Mouse (Mus musculus): ENCODE data around the gene Klrc3. TPM values are rescaled to one million over a fixed set of nuclear protein-coding genes. Genes with fewer than 3 reads are reported as not detected.
"Not testable (repeated sequence)": the region's sequence is repeated elsewhere in the genome, so short reads cannot be mapped to it uniquely, and the experiment has no call there.

Klrc3 gene
- not detected for total RNA-seq (2021)

- intact Hi-C loops (cut with DNase I); DNase-seq (ENCODE audit: low spot score in 2 of 2): not testable (repeated sequence)
Observed at GRCm38 (mm10) chr6:129643237-129643636, at the start of gene Klrc3. TSS of gene Klrc3 (minus strand) at chr6:129643337.

DNA sequence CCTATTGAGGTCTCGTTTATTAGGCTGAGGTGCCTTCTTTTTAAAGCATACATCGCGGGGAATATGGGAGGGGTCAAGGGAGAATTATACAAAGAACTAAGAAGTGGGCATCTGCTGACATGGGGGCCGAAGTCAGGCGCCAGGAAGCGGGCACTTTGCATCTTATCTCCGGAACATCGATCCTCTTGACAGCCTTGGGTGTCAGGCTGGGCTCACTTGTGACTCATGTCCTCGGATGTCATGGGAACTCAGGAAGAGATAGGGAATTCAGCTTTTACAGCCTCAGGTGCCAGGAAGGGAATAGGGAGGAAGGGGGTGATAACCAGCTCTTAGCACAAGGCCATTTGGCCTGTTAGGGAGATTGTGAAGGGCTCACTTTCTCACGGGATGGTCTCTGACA, 48.3 kb upstream of the Klrc3 start:
- DNase-seq (ENCODE audit: low spot score in 2 of 2); intact Hi-C loops (cut with DNase I): not testable (repeated sequence)

DNA sequence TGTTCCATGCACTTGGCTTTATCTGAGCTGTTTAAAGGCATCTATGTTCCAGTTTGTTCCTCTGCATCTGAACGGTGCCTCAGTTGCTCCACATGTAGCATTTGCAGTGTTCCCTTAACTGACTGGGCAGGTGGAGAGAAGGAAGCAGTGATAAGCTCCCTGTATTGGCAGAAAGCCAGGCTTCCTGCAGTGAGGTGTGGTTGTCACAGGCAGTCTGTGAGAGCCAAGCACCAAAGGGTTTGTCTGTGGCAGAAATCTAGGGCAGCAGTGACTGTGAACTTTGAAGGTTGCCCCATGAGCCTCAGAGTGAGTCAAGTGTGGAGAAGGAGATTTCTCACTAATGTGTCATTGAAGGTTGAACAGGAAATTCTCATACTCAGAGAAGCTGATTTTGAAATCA, 37.2 kb upstream of the Klrc3 start:
- intact Hi-C loops (cut with DNase I): no loop called here

DNA sequence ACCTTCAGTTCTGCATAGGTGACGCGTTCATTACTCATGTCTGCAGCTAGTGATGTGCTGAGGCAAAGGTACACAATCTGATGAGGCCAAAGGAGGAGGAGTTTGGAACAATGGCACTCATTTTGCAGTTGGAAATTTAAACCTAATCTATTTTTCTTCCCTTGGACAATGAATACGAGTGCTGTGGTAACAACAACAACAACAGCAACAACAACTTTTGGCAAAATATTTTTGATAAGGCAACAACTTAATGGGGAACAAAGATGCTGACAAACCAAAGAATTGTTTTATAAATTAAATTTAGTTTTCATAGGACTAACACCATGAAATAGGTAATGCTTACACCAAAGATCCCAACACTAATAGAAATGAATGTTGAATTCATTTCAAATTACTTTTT, 35.7 kb upstream of the Klrc3 start, which contains the start of gene Klrc1:
Gene Klrc1, minus strand, starts transcription at position 101 of the 400 bp plus-strand sequence.
- intact Hi-C loops (cut with DNase I): no loop called here
- DNase-seq (ENCODE audit: low spot score in 2 of 2): no peak

More for the DNA sequence above, 37.2 kb upstream of the Klrc3 start:
- no peak for DNase-seq (ENCODE audit: low spot score in 2 of 2)

- DNase-seq (ENCODE audit: low spot score in 2 of 2); intact Hi-C loops (cut with DNase I): not testable (repeated sequence)
Observed at GRCm38 (mm10) chr6:129661301-129661700, 18.2 kb upstream of the Klrc3 start.

DNA sequence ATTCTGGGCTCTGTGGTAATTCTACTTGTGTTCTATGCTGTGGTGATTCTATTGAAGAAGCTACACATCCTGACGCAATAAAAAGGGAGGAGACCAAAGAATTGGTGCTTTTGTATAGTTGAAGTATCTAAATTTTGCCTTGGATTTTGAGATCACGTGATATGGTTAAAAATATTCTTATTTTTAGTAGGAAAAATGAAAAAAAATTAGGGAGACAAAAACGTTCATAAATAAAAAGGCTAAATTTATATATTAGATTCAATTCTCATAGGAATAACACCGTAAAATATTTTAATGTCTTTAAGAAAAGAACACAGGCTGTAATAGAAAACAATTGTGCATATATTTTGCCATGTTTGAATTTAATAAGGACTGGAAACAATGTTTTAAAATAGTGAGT, 17.5 kb upstream of the Klrc3 start, which contains the start of gene Klrc2:
Gene Klrc2, minus strand, starts transcription at position 101 of the 400 bp plus-strand sequence.
- DNase-seq (ENCODE audit: low spot score in 2 of 2); intact Hi-C loops (cut with DNase I): not testable (repeated sequence)

GRCm38 (mm10) chr6:129644054-129644453, 917 bp upstream of the Klrc3 start:
- intact Hi-C loops (cut with DNase I); DNase-seq (ENCODE audit: low spot score in 2 of 2): not testable (repeated sequence)

DNA sequence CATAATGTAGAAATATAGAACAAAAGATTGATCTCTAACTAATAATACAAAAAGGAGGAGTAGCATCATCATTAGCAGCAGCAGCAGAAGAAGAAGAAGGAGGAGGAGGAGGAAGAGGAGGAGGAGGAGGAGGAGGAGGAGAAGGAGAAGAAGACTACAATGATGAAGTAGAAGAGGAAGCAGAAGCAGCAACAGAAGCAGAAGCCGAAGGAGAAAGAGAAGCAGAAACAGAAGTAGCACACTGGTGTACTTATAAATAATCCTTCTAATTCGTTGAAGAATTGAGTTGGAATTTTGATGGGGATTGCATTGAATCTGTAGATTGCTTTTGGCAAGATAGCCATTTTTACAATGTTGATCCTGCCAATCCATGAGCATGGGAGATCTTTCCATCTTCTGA, 12.1 kb downstream of the Klrc3 start:
- DNase-seq (ENCODE audit: low spot score in 2 of 2); intact Hi-C loops (cut with DNase I): not testable (repeated sequence)

DNA sequence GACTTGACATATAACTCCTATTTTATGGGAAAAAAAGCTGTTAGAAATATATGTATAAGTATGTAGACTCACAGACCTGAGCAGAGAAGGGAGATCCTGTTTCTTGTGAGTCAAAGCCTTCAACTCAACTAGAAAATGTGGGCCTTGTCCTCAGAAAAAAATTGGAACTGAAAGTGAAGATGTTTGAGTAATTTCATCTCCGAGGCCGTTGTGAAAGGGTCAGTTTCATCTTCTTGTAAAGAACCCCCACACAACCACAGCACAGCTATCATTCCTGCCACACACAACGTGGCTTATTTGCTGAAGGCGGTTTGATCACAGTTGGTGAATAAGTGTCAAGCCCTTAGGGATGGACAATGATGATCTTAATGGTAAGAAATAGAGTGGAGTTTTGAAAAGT, 19.4 kb downstream of the Klrc3 start, which contains the start of gene Klrk1:
Gene Klrk1, minus strand, starts transcription at position 130 of the 400 bp plus-strand sequence.
- no peak for DNase-seq (ENCODE audit: low spot score in 2 of 2)
- intact Hi-C loops (cut with DNase I): no loop called here

- DNase-seq (ENCODE audit: low spot score in 2 of 2): no peak
- intact Hi-C loops (cut with DNase I): no loop called here
Observed at GRCm38 (mm10) chr6:129608372-129608771, 34.8 kb downstream of the Klrc3 start.

GRCm38 (mm10) chr6:129591508-129591907, 51.6 kb downstream of the Klrc3 start, which contains the start of gene Klrd1:
TSS of gene Klrd1 (plus strand) at chr6:129591782.
- intact Hi-C loops (cut with DNase I): no loop called here
- DNase-seq (ENCODE audit: low spot score in 2 of 2): no peak

Small RNAs within 50 kb of the gene (microRNA-seq; reads per million reads assigned to microRNA genes)
- not detected for gene Mir680-1

Other genes with a start within 250 kb of the Klrc3 start
- gene Clec1b, start 246.0 kb downstream of the Klrc3 start, total RNA-seq (2021): under 1 TPM in 1 of 2 experiments, not detected in 1; 0.59 TPM
- gene Clec9a, start 234.5 kb downstream of the Klrc3 start, total RNA-seq (2021): not detected
- 1 to 10 TPM in 1 of 2 experiments, under 1 TPM in 1; 0.52 to 1.1 TPM for gene Clec1a, start 191.3 kb downstream of the Klrc3 start, total RNA-seq (2021)
- not detected for gene Olr1, start 136.2 kb downstream of the Klrc3 start, total RNA-seq (2021)
- gene Tmem52b, start 130.8 kb downstream of the Klrc3 start, total RNA-seq (2021): not detected
- gene Gabarapl1, start 110.2 kb downstream of the Klrc3 start, total RNA-seq (2021): 100 to 1,000 TPM; 655 to 787 TPM
- gene Klre1, start 65.4 kb downstream of the Klrc3 start, total RNA-seq (2021): not detected
- 1 to 10 TPM in 1 of 2 experiments, not detected in 1; 1.1 TPM for gene Klrd1, start 51.6 kb downstream of the Klrc3 start, total RNA-seq (2021)
- not detected for gene Klrk1, start 19.5 kb downstream of the Klrc3 start, total RNA-seq (2021)
- gene Klrc2, start 17.4 kb upstream of the Klrc3 start, total RNA-seq (2021): not detected
- not detected for gene Klrc1, start 35.6 kb upstream of the Klrc3 start, total RNA-seq (2021)
- gene Klri1, start 73.8 kb upstream of the Klrc3 start, total RNA-seq (2021): not detected
- gene Klri2, start 97.1 kb upstream of the Klrc3 start, total RNA-seq (2021): not detected
- gene Gm156, start 140.9 kb upstream of the Klrc3 start, total RNA-seq (2021): not detected
- not detected for gene Gm17631, start 219.3 kb upstream of the Klrc3 start, total RNA-seq (2021)
- not detected for gene Klra17, start 233.3 kb upstream of the Klrc3 start, total RNA-seq (2021)

Measured in left cerebral cortex, postnatal 36 days (tissue).